Mouse (Mus musculus) midbrain, embryonic 15.5 days (tissue): Measurements from ENCODE around the gene Foxa2. TPM values are rescaled to one million over a fixed set of nuclear protein-coding genes. Genes with fewer than 3 reads are reported as not detected.

Experiments used
- microRNA-seq: library from miRNA; unstranded; fragments of <30 nt; microRNA quantifications from one replicate; pipeline ENCODE4, GENCODE M21; 2016
- polyA plus RNA-seq: library from polyadenylated mRNA; unstranded; fragments of >200 nt; fragmentation: Nextera tagmentation; extraction: Ambion mirVana; gene quantifications from 2 replicates; pipeline ENCODE4 v1.2.1, GENCODE M21; 2015

Gene Foxa2
- polyA plus RNA-seq, 1 experiment from 2014 or later: 6.1 TPM

Small RNA genes within 50 kb of the gene (microRNA-seq; reads per million reads assigned to microRNA genes)
- not detected for gene Gm27420
